Mouse (Mus musculus) lung, adult 10 weeks (tissue): Measurements from ENCODE around the gene Ttll2. TPM values are rescaled to one million over a fixed set of nuclear protein-coding genes. Genes with fewer than 3 reads are reported as not detected.

Experiments
- polyA plus RNA-seq: library from polyadenylated mRNA; stranded (reverse); fragments of 350-450 nt; fragmentation: Illumina TruSeq; extraction: RNeasy Lipid Tissue Mini Kit (QIAGEN cat#74804); gene quantifications from one replicate; pipeline ENCODE4 v1.2.3, GENCODE M21; 2014; ENCODE audit warnings: low read depth, low replicate concordance; ENCODE audit not compliant: insufficient read depth

Gene Ttll2
- not detected for polyA plus RNA-seq

GRCm38 (mm10) chr17:7352596-7352995 is at the start of gene Ttll2:
Gene Ttll2 (minus strand): TSS chr17:7352696.

GRCm38 (mm10) chr17:7385364-7385763 is 32.9 kb upstream of the Ttll2 start, which contains the start of gene Unc93a2:
Gene Unc93a2 (minus strand): TSS chr17:7385464.

GRCm38 (mm10) chr17:7371879-7372278 is 19.4 kb upstream of the Ttll2 start, which contains the start of gene Gm49630:
Gene Gm49630 (minus strand): TSS chr17:7371979.

GRCm38 (mm10) chr17:7324346-7324745 is 28.1 kb downstream of the Ttll2 start, which contains the start of gene Tcp10a:
Gene Tcp10a (plus strand): TSS chr17:7324646.

Other genes starting within 250 kb of the Ttll2 start
- 7.4 TPM for gene Rps6ka2, start 182.6 kb downstream of the Ttll2 start, polyA plus RNA-seq
- not detected for gene Tcp10a, start 28.1 kb downstream of the Ttll2 start, polyA plus RNA-seq
- gene Gm49630, start 19.3 kb upstream of the Ttll2 start, polyA plus RNA-seq: not detected
- 0.11 TPM for gene Unc93a2, start 32.8 kb upstream of the Ttll2 start, polyA plus RNA-seq